Mouse (Mus musculus): ENCODE data around the gene Msln. TPM values are rescaled to one million over a fixed set of nuclear protein-coding genes. Genes with fewer than 3 reads are reported as not detected.

Gene Msln
- polyA plus RNA-seq, 1 experiment = 29.7 TPM

- no peak for DNase-seq (ENCODE audit: low spot score)
Measured at GRCm38 (mm10) chr17:25723919-25724318, 30.3 kb downstream of the Msln start.

- no peak for DNase-seq (ENCODE audit: low spot score)
Measured at GRCm38 (mm10) chr17:25723470-25723869, 30.7 kb downstream of the Msln start.

GRCm38 (mm10) chr17:25721476-25721875 lies 32.7 kb downstream of the Msln start:
- DNase-seq (ENCODE audit: low spot score) = no peak

DNA sequence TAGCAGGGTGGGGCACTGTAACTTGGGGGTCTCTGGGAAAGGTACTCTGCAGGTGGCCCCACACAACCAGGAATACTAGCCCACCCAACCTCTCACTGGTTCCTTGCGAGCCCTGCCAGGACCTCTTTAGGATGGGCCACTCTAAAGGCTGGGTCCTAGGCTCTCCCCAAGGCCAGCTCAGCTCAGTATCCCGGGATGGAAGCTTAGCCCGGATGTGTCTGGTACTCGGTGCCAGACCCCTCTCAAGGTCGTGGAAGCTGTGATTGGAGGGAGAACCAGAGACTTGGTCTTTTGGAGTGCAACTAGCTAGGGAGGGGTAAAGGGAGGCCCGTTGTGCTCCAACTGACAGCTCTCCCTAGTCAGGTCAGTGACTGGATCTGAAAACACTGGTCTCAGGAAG lies 36.5 kb downstream of the Msln start:
- no peak for DNase-seq (ENCODE audit: low spot score)

DNA sequence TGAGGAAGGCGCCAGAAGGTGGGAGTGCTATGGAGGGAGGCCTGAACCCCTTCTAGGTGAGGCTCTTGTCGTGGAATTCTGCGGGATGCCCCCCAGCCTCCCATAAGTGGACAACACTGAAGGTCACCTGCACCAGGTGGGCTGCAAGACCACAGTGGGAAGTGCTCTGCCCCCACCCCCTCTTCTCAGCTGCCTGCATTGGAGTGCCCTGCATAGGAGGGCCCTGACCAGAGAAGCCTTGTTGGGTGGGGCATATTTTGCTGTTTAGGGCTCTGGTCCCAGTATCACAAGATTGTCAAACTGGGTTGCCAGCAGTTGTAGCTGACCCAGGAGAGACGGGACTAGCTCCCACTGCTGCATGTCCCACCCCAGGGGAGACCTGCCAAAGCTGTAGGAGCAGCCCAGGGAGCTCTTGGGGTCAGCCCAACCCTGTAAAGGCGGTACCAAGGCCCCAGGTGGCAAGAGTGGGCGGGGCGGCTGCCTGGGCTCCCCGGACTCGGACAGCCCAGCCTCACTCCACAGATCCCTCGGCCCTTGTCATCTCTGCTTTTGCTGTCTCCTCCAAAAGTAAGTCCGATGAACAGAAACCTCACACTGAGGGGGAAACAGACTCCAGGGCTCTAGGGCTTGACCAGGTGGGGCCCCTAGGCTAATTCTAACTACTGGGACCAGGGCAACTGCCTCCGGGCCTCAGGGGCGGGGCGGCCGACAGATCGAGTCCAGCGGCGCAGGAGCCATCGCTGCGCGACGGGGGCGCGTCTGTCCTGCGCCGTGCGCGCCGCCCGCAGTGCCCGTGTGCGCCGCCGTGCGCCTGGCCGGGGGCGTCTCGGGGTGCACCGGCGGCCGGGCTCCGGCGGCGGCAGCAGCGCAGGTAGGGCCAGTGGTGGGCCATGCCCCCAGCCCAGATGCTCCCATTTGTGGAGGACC lies 37.2 kb downstream of the Msln start, which contains the start of gene Gng13:
Gng13 (plus strand) TSS at position 461 of the 927 bp plus-strand sequence.
- DNase-seq (ENCODE audit: low spot score) = peak; percentile 20

- peak; percentile 17 for DNase-seq (ENCODE audit: low spot score)
Measured at GRCm38 (mm10) chr17:25716130-25716529, 38.0 kb downstream of the Msln start.

DNA sequence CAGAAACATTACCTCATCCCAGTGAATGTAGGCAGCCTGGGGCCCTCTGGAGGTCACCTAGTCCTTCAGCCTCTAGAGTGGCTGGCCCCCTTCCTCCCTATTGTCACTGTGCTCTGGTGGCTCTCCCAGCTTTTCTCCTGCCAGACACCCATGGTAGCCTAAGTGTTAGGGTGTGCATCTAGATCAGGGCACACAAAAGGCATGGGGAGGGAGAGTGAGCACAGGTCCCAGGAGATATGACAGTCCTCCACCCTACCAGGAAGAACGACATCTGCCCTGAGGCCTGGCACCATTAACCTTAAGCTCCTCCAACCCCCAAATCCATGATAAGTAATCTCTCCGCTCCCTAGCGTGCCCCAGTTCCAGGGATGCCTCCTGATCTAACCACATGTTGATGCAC lies 38.6 kb downstream of the Msln start:
- DNase-seq (ENCODE audit: low spot score) = peak; percentile 13

DNA sequence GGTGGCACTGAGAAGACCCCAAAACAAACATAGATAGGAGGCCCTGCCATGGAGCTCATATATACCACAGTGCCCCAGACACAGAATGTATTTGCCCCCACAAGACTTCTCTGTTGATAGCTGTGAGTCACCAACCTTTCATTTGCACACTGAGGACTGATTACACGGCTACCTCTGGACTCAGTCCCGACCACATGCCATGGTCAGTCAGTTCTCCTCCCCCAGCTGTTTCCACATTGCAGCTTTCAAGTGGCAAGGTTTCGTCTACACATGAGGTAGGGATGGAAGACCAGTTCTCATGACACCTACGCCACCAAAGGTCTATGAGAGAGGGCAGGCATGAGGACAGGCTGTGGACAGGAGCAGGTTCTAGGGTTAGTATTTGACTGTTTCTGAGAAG lies 43.0 kb downstream of the Msln start:
- DNase-seq (ENCODE audit: low spot score) = no peak

DNA sequence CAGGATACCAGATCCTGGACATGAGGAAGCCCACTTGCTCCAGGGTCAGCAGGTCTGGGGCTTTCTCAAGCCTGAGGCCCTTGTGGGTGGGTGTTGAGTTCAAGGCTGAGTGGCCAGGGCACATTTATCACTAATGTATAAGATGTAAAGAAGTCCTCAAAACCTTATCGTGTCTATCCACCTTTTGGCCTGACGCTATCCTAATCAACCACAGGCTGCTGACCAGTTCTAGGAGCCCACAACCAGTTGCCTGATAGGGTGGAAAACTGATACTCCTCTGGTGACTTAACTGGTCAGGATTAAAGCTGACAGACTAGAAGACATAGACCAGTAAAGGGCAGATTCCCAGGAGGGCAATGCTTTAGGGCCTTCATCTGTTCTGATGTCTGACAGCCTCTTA lies 44.2 kb downstream of the Msln start:
- no peak for DNase-seq (ENCODE audit: low spot score)

GRCm38 (mm10) chr17:25700863-25701496 lies 53.2 kb downstream of the Msln start:
- no peak for DNase-seq (ENCODE audit: low spot score)

Other genes starting within 250 kb of the Msln start
- 1.2 and 1.5 TPM in 2 replicates for gene Sox8, start 183.7 kb downstream of the Msln start, polyA plus RNA-seq (2012; rRNA removed)
- gene Lmf1, start 175.3 kb downstream of the Msln start, polyA plus RNA-seq (2012; rRNA removed) = 12.5 and 16.6 TPM in 2 replicates
- not detected in 2 replicates for gene Gng13, start 37.2 kb downstream of the Msln start, polyA plus RNA-seq (2012; rRNA removed)
- gene Chtf18, start 27.0 kb downstream of the Msln start, polyA plus RNA-seq (2012; rRNA removed) = 2.2 TPM in 2 replicates
- 16.2 and 21.7 TPM in 2 replicates for gene Rpusd1, start 26.7 kb downstream of the Msln start, polyA plus RNA-seq (2012; rRNA removed)
- gene Mslnl, start 18.3 kb downstream of the Msln start, polyA plus RNA-seq (2012; rRNA removed) = 0.73 and 1.1 TPM in 2 replicates
- gene Narfl, start 19.4 kb upstream of the Msln start, polyA plus RNA-seq (2012; rRNA removed) = 24.8 and 26.1 TPM in 2 replicates
- gene Haghl, start 31.3 kb upstream of the Msln start, polyA plus RNA-seq (2012; rRNA removed) = 47.5 and 66.1 TPM in 2 replicates
- 0.06 and 0.18 TPM in 2 replicates for gene Ccdc78, start 32.2 kb upstream of the Msln start, polyA plus RNA-seq (2012; rRNA removed)
- gene Fam173a, start 38.5 kb upstream of the Msln start, polyA plus RNA-seq (2012; rRNA removed) = 96.2 and 131 TPM in 2 replicates
- gene AC134908.4, start 41.3 kb upstream of the Msln start, polyA plus RNA-seq (2012; rRNA removed) = not detected in 2 replicates
- gene Metrn, start 42.8 kb upstream of the Msln start, polyA plus RNA-seq (2012; rRNA removed) = 15.4 and 16.5 TPM in 2 replicates
- gene Fbxl16, start 54.7 kb upstream of the Msln start, polyA plus RNA-seq (2012; rRNA removed) = 5.0 and 6.9 TPM in 2 replicates
- 23.2 and 27.6 TPM in 2 replicates for gene Wdr24, start 69.2 kb upstream of the Msln start, polyA plus RNA-seq (2012; rRNA removed)
- gene Jmjd8, start 74.5 kb upstream of the Msln start, polyA plus RNA-seq (2012; rRNA removed) = 55.9 and 60.7 TPM in 2 replicates
- gene Stub1, start 79.0 kb upstream of the Msln start, polyA plus RNA-seq (2012; rRNA removed) = 209 and 230 TPM in 2 replicates
- gene Rhbdl1, start 82.9 kb upstream of the Msln start, polyA plus RNA-seq (2012; rRNA removed) = 20.7 and 27.5 TPM in 2 replicates
- gene Gm20683, start 87.4 kb upstream of the Msln start, polyA plus RNA-seq (2012; rRNA removed) = 16.8 and 20.6 TPM in 2 replicates
- gene Rhot2, start 90.5 kb upstream of the Msln start, polyA plus RNA-seq (2012; rRNA removed) = 52.4 and 62.0 TPM in 2 replicates
- gene Wdr90, start 107.1 kb upstream of the Msln start, polyA plus RNA-seq (2012; rRNA removed) = 12.0 and 14.4 TPM in 2 replicates
- gene Mcrip2, start 114.4 kb upstream of the Msln start, polyA plus RNA-seq (2012; rRNA removed) = 11.0 and 13.6 TPM in 2 replicates
- 61.0 and 67.8 TPM in 2 replicates for gene Mettl26, start 120.7 kb upstream of the Msln start, polyA plus RNA-seq (2012; rRNA removed)
- gene Wfikkn1, start 126.5 kb upstream of the Msln start, polyA plus RNA-seq (2012; rRNA removed) = 0.77 and 0.93 TPM in 2 replicates
- gene Rab40c, start 165.3 kb upstream of the Msln start, polyA plus RNA-seq (2012; rRNA removed) = 36.7 and 44.3 TPM in 2 replicates
- 48.7 and 53.5 TPM in 2 replicates for gene Pigq, start 190.6 kb upstream of the Msln start, polyA plus RNA-seq (2012; rRNA removed)
- 0.15 TPM in 1 of 2 replicates, not detected in the other for gene Nhlrc4, start 190.6 kb upstream of the Msln start, polyA plus RNA-seq (2012; rRNA removed)
- gene A930017K11Rik, start 198.2 kb upstream of the Msln start, polyA plus RNA-seq (2012; rRNA removed) = 0.06 and 0.07 TPM in 2 replicates
- gene Capn15, start 231.4 kb upstream of the Msln start, polyA plus RNA-seq (2012; rRNA removed) = 30.1 and 32.4 TPM in 2 replicates